Mouse (Mus musculus) heart, postnatal 0 days (tissue): ENCODE measurements around the gene Napa. TPM values are rescaled to one million over a fixed set of nuclear protein-coding genes. Genes with fewer than 3 reads are reported as not detected.

ENCODE experiments used
- ATAC-seq: fragments of 200-750 bp; cut with Nextera tagmentation; 2 replicates; pipeline ENCODE4 v1.8.0; 2017; ENCODE audit warnings: low read depth, moderate number of reproducible peaks, moderate library complexity; ENCODE audit not compliant: insufficient read depth
- DNase-seq: peaks from one replicate; pipeline ENCODE4 v3.0.0-alpha.2; 2016; ENCODE audit warnings: low spot score
- H3K27ac ChIP-seq: fragments of 300-500 bp; sonication (generic); 2 replicates; pipeline ENCODE4 v1.5.1; 2014; ENCODE audit warnings: low read depth, mild to moderate bottlenecking
- H3K27me3 ChIP-seq: fragments of 300-500 bp; sonication (generic); 2 replicates; pipeline ENCODE4 v1.6.1; 2014; ENCODE audit warnings: low read length, mixed read lengths; ENCODE audit not compliant: control insufficient read depth, insufficient read depth
- H3K36me3 ChIP-seq: fragments of 300-500 bp; sonication (generic); replicated peaks from 2 replicates; pipeline ENCODE4 v1.6.1; 2014; ENCODE audit warnings: low read length, mixed read lengths; ENCODE audit not compliant: control insufficient read depth, insufficient read depth
- H3K4me1 ChIP-seq: fragments of 300-500 bp; sonication (generic); 2 replicates; pipeline ENCODE4 v1.6.1; 2014; ENCODE audit warnings: antibody characterized with exemption; ENCODE audit not compliant: control insufficient read depth, insufficient read depth
- H3K4me2 ChIP-seq: fragments of 300-500 bp; sonication (generic); 2 replicates; pipeline ENCODE4 v1.6.1; 2014; ENCODE audit warnings: low read depth, mild to moderate bottlenecking, low read length, moderate library complexity
- H3K4me3 ChIP-seq: fragments of 300-500 bp; sonication (generic); 2 replicates; pipeline ENCODE4 v1.5.1; 2014; ENCODE audit warnings: low read depth, low read length
- H3K9ac ChIP-seq: fragments of 300-500 bp; sonication (generic); replicated peaks from 2 replicates; pipeline ENCODE4 v1.6.1; 2014; ENCODE audit warnings: low read depth, low read length, mixed read lengths
- H3K9me3 ChIP-seq: fragments of 300-500 bp; sonication (generic); replicated peaks from 2 replicates; pipeline ENCODE4 v1.6.1; 2016; ENCODE audit warnings: low read length; ENCODE audit not compliant: control insufficient read depth
- CTCF ChIP-seq: IDR thresholded peaks from 2 replicates; pipeline ENCODE4 v1.5.1; 2016; ENCODE audit warnings: antibody characterized with exemption, control low read depth, low read depth
- EP300 ChIP-seq: IDR thresholded peaks from 2 replicates; pipeline ENCODE4 v1.6.1; 2016; ENCODE audit warnings: antibody characterized with exemption, low read depth
- WGBS: fragments of 180-500 bp; shearing (Covaris S2); extraction: QIAGEN DNeasy Blood & Tissue Kit; methylation state at CpG from one replicate; pipeline ENCODE4 v1.1.7; 2014; 5-methylcytosine and 5-hydroxymethylcytosine counted together
- polyA plus RNA-seq: library from polyadenylated mRNA; unstranded; fragments of >200 nt; fragmentation: Nextera tagmentation; extraction: Ambion mirVana; gene quantifications from 2 replicates; pipeline ENCODE4 v1.2.1, GENCODE M21; 2015
- total RNA-seq: library from RNA; depleted of rRNA; stranded (reverse); fragments of >200 nt; gene quantifications from 2 replicates; pipeline ENCODE4 v1.2.3, GENCODE M21; 2014; ENCODE audit warnings: low replicate concordance

The Napa gene
- total and polyA plus RNA-seq, 2 experiments from 2014 or later: 144 to 259 TPM

GRCm38 (mm10) chr7:16056459-16057135 is 41.7 kb upstream of the Napa start:
- ATAC-seq (no peak), DNase-seq (no peak)
- H3K4me1 ChIP-seq: no peaks in the 10 kb centered on the region
- no peak overlapping the region for H3K4me3 ChIP-seq
- H3K4me2 ChIP-seq: no peak overlapping the region
- H3K27ac ChIP-seq: no peak overlapping the region
- 23% methylated on average over 5 of the region's 5 CpGs for WGBS
- no peak overlapping the region for H3K9ac ChIP-seq
- no peak for TF ChIP-seq EP300
- peak; percentile 43 for TF ChIP-seq CTCF
- no peaks in the 10 kb centered on the region for H3K36me3 ChIP-seq
- peaks cover 5% of the 10 kb centered on the region; the same call in 1 of the 2 replicates for H3K9me3 ChIP-seq
- H3K27me3 ChIP-seq: peaks cover 9% of the 10 kb centered on the region

GRCm38 (mm10) chr7:16057136-16057534 is 41.1 kb upstream of the Napa start:
- Histone ChIP-seq H3K36me3 (no peaks in the 10 kb centered on the region), H3K27ac (no peak overlapping the region), H3K4me3 (no peak overlapping the region), H3K4me1 (no peaks in the 10 kb centered on the region), H3K9ac (no peak overlapping the region), H3K27me3 (peaks cover 15% of the 10 kb centered on the region), H3K9me3 (peaks cover 5% of the 10 kb centered on the region; the same call in 1 of the 2 replicates), H3K4me2 (no peak overlapping the region)
- no peak for TF ChIP-seq CTCF
- no peak for TF ChIP-seq EP300
- whole genome bisulfite sequencing: 41% methylated on average over 2 of the region's 2 CpGs
- no peak for ATAC-seq
- no peak for DNase-seq

- WGBS: 37% methylated on average over 60 of the region's 80 CpGs
- Histone ChIP-seq H3K4me2 (no peak within 1 kb of the TSS), H3K27me3 (peaks cover 21% of the 10 kb centered on the region), H3K4me1 (no peaks in the 10 kb centered on the region), H3K4me3 (no peak within 1 kb of the TSS; the same call in 1 of the 2 replicates), H3K9me3 (peaks cover 11% of the 10 kb centered on the region; the same call in 1 of the 2 replicates), H3K36me3 (no peaks in the 10 kb centered on the region), H3K9ac (no peak within 1 kb of the TSS), H3K27ac (no peak within 1 kb of the TSS)
- no peak for ATAC-seq
- no peak for TF ChIP-seq EP300
- TF ChIP-seq CTCF: no peak
- no peak for DNase-seq
These were observed 36.8 kb upstream of the Napa start, which contains the start of gene Zfp541 for GRCm38 (mm10) chr7:16061219-16062098. Zfp541 (plus strand) TSS chr7:16061814.

DNA sequence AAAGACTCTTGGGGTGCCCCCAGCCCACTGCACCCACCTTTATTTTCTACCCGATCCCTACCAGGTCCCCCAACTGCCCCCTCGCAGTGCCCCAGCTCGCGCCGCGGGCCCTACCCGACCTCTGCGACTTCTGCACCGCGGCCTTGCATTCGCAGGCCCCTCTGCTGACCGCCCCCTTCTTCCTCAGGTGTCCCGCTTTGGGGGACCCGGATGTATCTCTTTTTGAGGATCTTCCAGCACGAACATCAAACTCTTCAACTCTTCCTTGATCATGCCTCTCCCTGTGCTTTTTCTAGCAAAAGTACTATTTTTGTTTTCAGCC is 36.2 kb upstream of the Napa start:
- H3K27me3 ChIP-seq: peaks cover 21% of the 10 kb centered on the region
- H3K27ac ChIP-seq: no peak overlapping the region
- no peak overlapping the region for H3K9ac ChIP-seq
- H3K4me2 ChIP-seq: no peak overlapping the region
- DNase-seq (no peak), ATAC-seq (no peak)
- H3K4me1 ChIP-seq: no peaks in the 10 kb centered on the region
- peaks cover 11% of the 10 kb centered on the region; the same call in 1 of the 2 replicates for H3K9me3 ChIP-seq
- no peak overlapping the region; the same call in 1 of the 2 replicates for H3K4me3 ChIP-seq
- no peaks in the 10 kb centered on the region for H3K36me3 ChIP-seq
- 72% methylated on average over 15 of the region's 15 CpGs for WGBS
- TF ChIP-seq CTCF: no peak
- no peak for TF ChIP-seq EP300

GRCm38 (mm10) chr7:16063490-16063889 is 34.8 kb upstream of the Napa start:
- H3K27ac ChIP-seq: no peak overlapping the region
- H3K4me3 ChIP-seq: no peak overlapping the region
- H3K27me3 ChIP-seq: peaks cover 21% of the 10 kb centered on the region
- ATAC-seq (no peak), DNase-seq (no peak)
- no peak overlapping the region for H3K4me2 ChIP-seq
- peaks cover 11% of the 10 kb centered on the region; the same call in 1 of the 2 replicates for H3K9me3 ChIP-seq
- no peak for TF ChIP-seq EP300
- TF ChIP-seq CTCF: peak; percentile 21; the same call in 1 of the 2 replicates
- 30% methylated on average over 4 of the region's 4 CpGs for WGBS
- H3K4me1 ChIP-seq: no peaks in the 10 kb centered on the region
- H3K9ac ChIP-seq: no peak overlapping the region
- no peaks in the 10 kb centered on the region for H3K36me3 ChIP-seq
